Comparison of ENCODE assay signal across 13 mouse cellular contexts in genomic region chr1:90617258-90617657, GRCm38 (mm10). TPM values are rescaled to one million over a fixed set of nuclear protein-coding genes. Genes with fewer than 3 reads are reported as not detected.
DNase-seq lines count a peak whose midpoint lies in the region; ATAC-seq lines count a peak whose summit lies in the region.
"Had no signal": no experiment of that assay in that cellular context is flagged by ENCODE, and none has a peak within 500 bp of the region (broad histone marks: within the 10 kb centered on the region; RNA-seq: fewer than 3 reads in every experiment).

No protein-coding gene starts in this region.

- H3K9me3 ChIP-seq in kidney, embryonic 15.5 days (replicated peaks) = no peaks in the 10 kb centered on the region
- H3K9me3 ChIP-seq: forebrain, embryonic 12.5 days; hindbrain, embryonic 13.5 days; intestine, embryonic 15.5 days; limb, embryonic 13.5 days had no signal

- peak; percentile 18 for DNase-seq in kidney, adult 11 months
- DNase-seq in kidney, adult 9 months = peak; percentile 35
- DNase-seq in kidney, postnatal 10 days = peak; percentile 74
- peak; percentile 62 for DNase-seq in lung, postnatal 36 days
- no peak for DNase-seq in embryo, embryonic 10.5 days (ENCODE audit: low spot score)
- no peak for DNase-seq in thymus, adult 18-20 months
- DNase-seq: cerebellum, adult 8-10 months had no signal

- H3K4me2 ChIP-seq in kidney, embryonic 15.5 days = no peak overlapping the region
- H3K4me2 ChIP-seq: forebrain, embryonic 12.5 days; hindbrain, embryonic 13.5 days; intestine, embryonic 15.5 days; limb, embryonic 13.5 days had no signal

- H3K36me3 ChIP-seq in kidney, embryonic 15.5 days = peaks cover 28% of the 10 kb centered on the region

- 77% methylated on average over 7 of the region's 7 CpGs for WGBS in kidney, embryonic 15.5 days

- no peak overlapping the region for H3K27ac ChIP-seq in kidney, embryonic 15.5 days
- H3K27ac ChIP-seq: forebrain, embryonic 12.5 days; hindbrain, embryonic 13.5 days; intestine, embryonic 15.5 days; limb, embryonic 13.5 days had no signal

- ATAC-seq in kidney, embryonic 15.5 days (replicated peaks; ENCODE audit: low FRiP score) = no peak
- ATAC-seq: CD4-positive, CD25-positive, alpha-beta regulatory T cell, adult 4 months; intestine, embryonic 15.5 days had no signal

- no peak overlapping the region for H3K9ac ChIP-seq in kidney, embryonic 15.5 days
- H3K9ac ChIP-seq: forebrain, embryonic 12.5 days; hindbrain, embryonic 13.5 days; intestine, embryonic 15.5 days; limb, embryonic 13.5 days had no signal

- no peaks in the 10 kb centered on the region for H3K4me1 ChIP-seq in kidney, embryonic 15.5 days
- H3K4me1 ChIP-seq: forebrain, embryonic 12.5 days; hindbrain, embryonic 13.5 days; intestine, embryonic 15.5 days; limb, embryonic 13.5 days had no signal

- H3K4me3 ChIP-seq in kidney, embryonic 15.5 days (replicated peaks) = no peak overlapping the region
- H3K4me3 ChIP-seq: forebrain, embryonic 12.5 days; hindbrain, embryonic 13.5 days; intestine, embryonic 15.5 days; limb, embryonic 13.5 days had no signal

- no peaks in the 10 kb centered on the region for H3K27me3 ChIP-seq in kidney, embryonic 15.5 days
- H3K27me3 ChIP-seq: forebrain, embryonic 12.5 days; hindbrain, embryonic 13.5 days; intestine, embryonic 15.5 days; limb, embryonic 13.5 days had no signal

RNA-seq across cellular contexts. Expression of gene Cops8, which starts 14.5 kb away (rescaled TPM):
- polyA plus RNA-seq in kidney, embryonic 15.5 days (2015; fragmentation: Nextera tagmentation; extraction: Ambion mirVana) = 146 and 155 TPM in 2 replicates

Comparison
In these comparisons a context has a peak if more than half of its experiments do, and no peak if none do; other contexts are left out.
1. DNase-seq: peak in kidney, adult 11 months (single experiment), kidney, adult 9 months (single experiment), kidney, postnatal 10 days (single experiment) and lung, postnatal 36 days (single experiment); none in embryo, embryonic 10.5 days (single experiment) and thymus, adult 18-20 months (0 of 2).